Mouse (Mus musculus): ENCODE measurements around the gene Mipep. TPM values are rescaled to one million over a fixed set of nuclear protein-coding genes. Genes with fewer than 3 reads are reported as not detected.

The Mipep gene
- total RNA-seq, 2 experiments from 2014 or later, result 20.6 to 24.2 TPM

- peak; percentile 71 for ATAC-seq (replicated peaks; ENCODE audit: poor library complexity)
Observed at GRCm38 (mm10) chr14:60799762-60800728, 15.7 kb downstream of the Mipep start.

DNA sequence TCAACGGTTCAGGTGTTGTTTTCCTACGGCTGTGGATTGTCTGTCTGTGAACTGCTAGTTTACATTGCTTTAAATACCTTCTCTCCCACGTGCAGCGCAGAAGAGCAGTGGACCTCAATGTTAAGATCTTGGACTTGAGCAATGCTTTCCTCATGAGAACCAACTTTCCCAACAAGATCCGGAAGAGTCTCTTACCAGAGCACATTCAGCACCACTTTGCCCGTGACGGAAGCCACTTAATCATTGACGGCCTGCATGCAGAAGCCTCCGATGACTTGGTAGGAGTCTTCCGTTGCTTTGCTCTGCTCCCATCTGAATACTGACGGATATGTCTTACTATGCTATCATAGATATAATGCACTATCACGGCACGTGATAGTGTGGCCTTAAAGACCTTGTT is 17.7 kb downstream of the Mipep start:
- ATAC-seq (replicated peaks; ENCODE audit: poor library complexity), result no peak

GRCm38 (mm10) chr14:60804978-60805377 is 20.6 kb downstream of the Mipep start:
- no peak for ATAC-seq (replicated peaks; ENCODE audit: poor library complexity)

DNA sequence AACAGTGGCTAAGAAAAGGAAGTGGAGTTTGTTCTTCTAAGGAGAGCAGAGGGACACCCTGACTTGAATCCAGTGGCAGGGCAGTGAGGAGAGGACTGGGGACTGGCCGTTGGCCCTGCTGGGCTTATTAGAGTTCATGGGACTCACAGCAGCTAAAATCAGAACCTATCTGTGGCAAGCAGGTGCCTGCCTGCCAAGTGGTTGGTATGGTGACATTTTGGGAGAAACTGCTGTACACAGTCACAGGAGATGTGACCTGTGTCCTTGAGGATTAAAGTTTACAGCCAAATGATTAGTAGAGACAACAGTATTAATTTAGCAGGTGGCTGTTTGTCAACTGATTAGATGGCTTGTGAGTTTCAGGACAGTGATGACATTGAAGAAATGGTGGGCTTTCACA is 21.5 kb downstream of the Mipep start:
- no peak for ATAC-seq (replicated peaks; ENCODE audit: poor library complexity)

GRCm38 (mm10) chr14:60806891-60807344 is 22.5 kb downstream of the Mipep start:
- ATAC-seq (replicated peaks; ENCODE audit: poor library complexity), result no peak

DNA sequence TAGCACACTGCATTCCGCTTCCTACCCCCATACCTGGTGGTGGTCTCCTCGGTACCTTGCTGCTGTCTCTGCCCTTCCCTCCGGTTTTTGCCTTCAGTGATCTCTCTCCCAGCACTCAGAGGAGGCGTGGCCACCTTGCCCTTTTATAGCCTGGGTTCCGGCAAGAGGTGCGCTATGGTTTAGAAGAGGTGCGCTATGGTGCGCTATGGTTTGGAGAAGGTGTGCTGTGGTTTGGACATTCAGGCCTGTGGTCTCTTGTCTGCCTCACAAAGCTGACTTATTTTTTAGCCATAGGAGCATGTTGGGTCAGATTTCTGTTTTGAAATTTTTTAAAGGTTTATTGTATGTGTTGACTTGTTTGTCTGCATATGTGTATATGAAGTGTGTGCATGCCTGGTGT is 25.5 kb downstream of the Mipep start:
- ATAC-seq (replicated peaks; ENCODE audit: poor library complexity), result no peak

DNA sequence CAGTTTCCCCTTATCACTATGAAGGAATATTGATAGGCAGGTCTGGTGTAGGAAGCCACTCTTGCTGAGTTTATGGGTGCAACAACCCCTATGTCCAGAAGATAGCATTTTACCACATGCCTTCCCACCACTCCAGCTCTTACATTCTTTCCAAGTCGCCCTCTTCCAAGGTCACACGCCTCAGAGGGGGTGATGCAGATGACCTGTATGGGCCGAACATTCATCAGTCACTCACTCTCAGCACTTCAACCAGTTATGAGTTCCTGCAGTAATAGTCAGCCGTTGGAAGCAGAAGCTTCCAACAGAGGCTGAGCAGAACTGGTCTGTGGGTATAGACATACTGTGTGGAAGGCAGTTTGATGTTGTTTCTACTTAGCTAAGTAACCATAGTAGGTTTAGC is 27.2 kb downstream of the Mipep start:
- no peak for ATAC-seq (replicated peaks; ENCODE audit: poor library complexity)

- no peak for ATAC-seq (replicated peaks; ENCODE audit: poor library complexity)
Observed at GRCm38 (mm10) chr14:60815098-60815497, 30.7 kb downstream of the Mipep start.

GRCm38 (mm10) chr14:60818045-60818444 is 33.7 kb downstream of the Mipep start:
- ATAC-seq (replicated peaks; ENCODE audit: poor library complexity), result no peak

GRCm38 (mm10) chr14:60830096-60830495 is 45.7 kb downstream of the Mipep start:
- no peak; the same call in 1 of the 2 replicates for ATAC-seq (replicated peaks; ENCODE audit: poor library complexity)

GRCm38 (mm10) chr14:60836709-60837108 is 52.3 kb downstream of the Mipep start:
- ATAC-seq (replicated peaks; ENCODE audit: poor library complexity), result no peak

GRCm38 (mm10) chr14:60839654-60840053 is 55.3 kb downstream of the Mipep start:
- no peak for ATAC-seq (replicated peaks; ENCODE audit: poor library complexity)

DNA sequence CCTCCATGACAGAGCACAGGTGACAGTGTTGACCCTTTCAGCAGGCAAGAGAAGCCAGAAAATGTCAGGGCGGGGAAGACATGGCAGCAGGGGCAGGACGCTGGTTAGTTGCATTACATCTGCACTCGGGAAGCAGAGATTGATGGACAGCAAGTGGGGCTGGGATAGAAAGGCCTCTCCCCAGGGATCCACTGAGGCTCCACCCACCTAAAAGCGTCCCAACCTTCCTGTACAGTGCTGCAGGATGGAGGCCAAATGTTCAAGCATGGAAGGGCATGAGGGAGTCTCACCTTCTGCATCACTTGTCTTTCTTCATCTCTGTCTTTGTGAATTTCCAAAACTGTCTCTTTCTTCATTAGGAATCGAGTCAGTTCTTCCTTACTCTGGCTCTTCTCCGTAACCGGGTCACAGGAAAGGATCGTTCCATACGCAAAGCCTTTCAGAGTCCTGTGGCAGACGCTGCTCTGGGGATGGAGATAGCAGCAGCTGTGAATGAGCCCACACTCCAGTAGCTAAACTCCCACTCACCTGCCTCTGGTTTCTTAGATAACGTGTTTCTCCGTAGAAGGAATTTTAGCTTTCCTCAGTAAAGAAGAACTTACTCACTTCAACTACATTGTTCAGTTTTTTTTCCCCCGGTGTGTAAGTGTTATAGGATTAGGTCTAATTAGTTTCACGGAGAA is 57.7 kb downstream of the Mipep start:
- ATAC-seq (replicated peaks; ENCODE audit: poor library complexity), result no peak

GRCm38 (mm10) chr14:60843596-60843995 is 59.2 kb downstream of the Mipep start:
- ATAC-seq (replicated peaks; ENCODE audit: poor library complexity), result no peak

GRCm38 (mm10) chr14:60845261-60846045 is 61.1 kb downstream of the Mipep start:
- ATAC-seq (replicated peaks; ENCODE audit: poor library complexity), result no peak

- no peak for ATAC-seq (replicated peaks; ENCODE audit: poor library complexity)
Observed at GRCm38 (mm10) chr14:60846174-60846573, 61.8 kb downstream of the Mipep start.

DNA sequence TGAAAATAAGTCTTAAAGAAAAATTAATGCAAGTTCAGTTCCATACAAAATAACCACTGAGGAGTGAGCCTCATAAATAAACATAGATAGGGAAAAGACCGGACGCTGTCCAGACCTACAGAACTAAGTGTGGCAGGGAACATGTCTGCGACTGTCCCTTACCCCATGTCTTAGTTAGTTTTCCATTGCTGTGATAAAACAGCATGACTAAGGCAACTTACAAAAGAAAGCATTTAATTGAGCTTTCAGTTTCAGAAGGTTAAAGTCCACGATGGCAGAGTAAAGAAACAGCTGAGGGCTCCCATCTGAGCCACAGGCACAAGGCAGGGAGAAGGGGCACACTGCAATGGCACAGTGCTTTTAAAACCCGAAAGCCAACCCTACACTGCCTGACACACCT is 63.8 kb downstream of the Mipep start:
- no peak for ATAC-seq (replicated peaks; ENCODE audit: poor library complexity)

DNA sequence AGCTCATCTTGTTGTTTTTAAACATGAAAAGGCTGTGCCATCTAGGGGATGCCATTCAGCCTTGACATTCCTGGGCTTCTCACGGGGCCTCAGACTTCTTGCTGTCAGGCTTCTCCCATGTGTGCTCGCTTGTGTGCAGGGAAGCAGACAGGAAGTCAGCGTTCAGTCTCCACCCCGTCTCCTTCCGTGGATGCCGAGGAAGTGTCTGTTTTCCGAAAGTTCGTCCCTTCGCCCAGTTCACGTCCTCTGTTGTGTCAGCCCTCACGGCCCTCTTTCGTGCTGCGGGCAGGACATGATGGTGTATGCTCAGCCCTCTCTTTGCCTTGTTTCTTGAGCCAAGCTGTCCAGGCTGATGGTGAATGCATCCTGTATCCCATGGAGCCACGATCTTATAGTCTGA is 65.7 kb downstream of the Mipep start:
- ATAC-seq (replicated peaks; ENCODE audit: poor library complexity), result no peak

- no peak for ATAC-seq (replicated peaks; ENCODE audit: poor library complexity)
Observed at GRCm38 (mm10) chr14:60851632-60852031, 67.3 kb downstream of the Mipep start.

DNA sequence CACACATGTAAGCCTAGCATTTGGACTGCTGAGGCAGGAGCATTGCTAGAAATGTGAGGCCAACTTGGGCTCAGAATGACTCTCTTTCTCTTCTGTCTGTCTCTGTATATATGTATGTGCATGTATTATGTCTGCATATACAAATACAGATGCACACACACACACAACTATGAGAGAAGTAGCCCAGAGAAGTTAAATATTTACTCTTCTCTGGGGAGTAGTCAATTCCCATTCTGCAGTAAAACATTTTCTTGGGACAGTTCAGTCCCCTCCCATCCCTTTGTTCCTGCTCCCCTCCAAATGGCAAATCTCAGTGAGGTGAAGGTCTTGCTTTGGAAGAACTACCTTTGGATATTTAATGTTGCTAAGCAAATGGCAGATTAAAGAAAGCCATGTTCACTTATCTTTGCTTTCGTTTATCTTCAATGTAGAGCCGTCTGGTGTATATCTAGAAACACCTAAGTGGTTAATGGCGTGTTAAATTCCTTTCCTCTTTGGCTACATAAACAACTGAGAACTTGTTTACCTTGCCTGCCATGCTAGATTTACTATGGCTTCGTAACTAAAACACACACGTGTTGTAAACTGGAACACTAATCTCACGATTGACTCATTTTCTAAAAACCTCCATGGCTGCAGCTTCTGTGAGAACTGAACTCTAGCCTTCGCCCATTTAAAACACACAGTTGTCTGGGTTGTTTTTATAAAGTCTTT is 72.0 kb downstream of the Mipep start:
- no peak for ATAC-seq (replicated peaks; ENCODE audit: poor library complexity)

DNA sequence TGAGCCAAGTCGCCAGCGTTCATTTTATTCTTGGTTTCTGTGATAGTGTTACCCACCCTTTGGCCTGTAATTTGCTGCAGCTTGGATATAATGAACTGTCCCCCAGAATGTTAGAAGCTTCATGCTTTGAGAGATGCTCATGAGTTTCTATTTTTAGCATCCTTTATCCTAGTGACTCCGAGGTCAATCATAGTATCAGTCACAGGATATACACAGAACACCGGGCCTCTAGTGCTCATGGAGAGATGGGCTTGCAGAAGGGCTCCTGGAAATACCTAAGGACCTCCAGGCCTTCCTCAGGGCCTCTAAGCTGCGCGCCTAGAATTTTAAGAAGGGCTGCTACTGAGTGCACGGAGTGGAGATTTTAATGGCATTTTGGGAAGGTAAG is 72.5 kb downstream of the Mipep start:
- ATAC-seq (replicated peaks; ENCODE audit: poor library complexity), result no peak

All from megakaryocyte progenitor cell, adult 5-6 weeks (primary cell).